Mouse (Mus musculus) liver, adult 2 months (tissue): ENCODE data around the gene Sh3tc1.

Experiments
- CTCF ChIP-seq: fragments of 200-500 bp; IDR thresholded peaks from 2 replicates; pipeline ENCODE4 v1.5.1; 2011; ENCODE audit warnings: low read depth, low read length, control low read depth
- POLR2A ChIP-seq: fragments of 200-500 bp; IDR thresholded peaks from 2 replicates; pipeline ENCODE4 v1.6.1; 2011; ENCODE audit warnings: low read length, control low read depth; ENCODE audit not compliant: insufficient read depth; ENCODE audit errors: extremely low read depth

DNA sequence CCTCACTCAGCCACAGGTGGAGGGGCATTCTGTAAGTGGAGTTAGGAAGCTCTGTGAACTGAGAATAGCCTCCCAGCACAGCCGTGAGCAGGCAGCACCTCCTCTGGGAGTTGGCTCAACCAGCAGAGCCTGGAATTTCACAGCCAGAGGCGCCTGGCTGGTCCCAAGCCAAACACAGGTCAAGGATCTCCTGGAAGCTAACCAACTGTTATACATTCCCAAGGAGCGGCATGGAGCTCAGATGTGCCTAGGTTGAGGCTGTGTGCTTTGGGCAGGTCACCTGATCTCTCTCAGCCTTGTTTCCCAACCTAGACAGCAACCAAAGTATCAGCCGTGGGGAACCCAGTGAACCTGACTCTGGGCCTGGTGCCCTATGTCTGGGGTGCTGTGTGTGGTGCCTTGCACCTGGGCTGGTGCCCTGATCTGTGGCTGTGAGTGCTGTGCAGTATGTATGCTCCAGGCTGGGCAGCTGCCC is 65.7 kb downstream of the Sh3tc1 start:
- TF ChIP-seq CTCF = 0 out of 2 replicates have a peak, but pooled peaks have one; percentile 15
- TF ChIP-seq POLR2A = no peak
